Mouse (Mus musculus) cerebellum, adult 9-11 months (tissue): ENCODE results near the gene E130116L18Rik.
"Not testable (repeated sequence)": the region's sequence is repeated elsewhere in the genome, so short reads cannot be mapped to it uniquely, and the experiment has no call there.

ENCODE experiments used
- DNase-seq: peaks from one replicate; pipeline ENCODE4 v3.0.0; 2022

The E130116L18Rik gene

GRCm38 (mm10) chr5:25222752-25223702, at the start of gene E130116L18Rik:
E130116L18Rik (minus strand) TSS chr5:25223153.
- peak; percentile 91 for DNase-seq

- no peak for DNase-seq
Measured at GRCm38 (mm10) chr5:25268258-25268888, 45.4 kb upstream of the E130116L18Rik start.

GRCm38 (mm10) chr5:25262266-25262665, 39.3 kb upstream of the E130116L18Rik start:
- no peak for DNase-seq

- DNase-seq = no peak
Measured at GRCm38 (mm10) chr5:25261452-25261851, 38.5 kb upstream of the E130116L18Rik start.

- no peak for DNase-seq
Measured at GRCm38 (mm10) chr5:25256686-25257085, 33.7 kb upstream of the E130116L18Rik start.

- no peak for DNase-seq
Measured at GRCm38 (mm10) chr5:25254491-25254890, 31.5 kb upstream of the E130116L18Rik start.

- DNase-seq = no peak
Measured at GRCm38 (mm10) chr5:25252825-25253544, 30.0 kb upstream of the E130116L18Rik start.

GRCm38 (mm10) chr5:25252423-25252822, 29.5 kb upstream of the E130116L18Rik start:
- no peak for DNase-seq

GRCm38 (mm10) chr5:25247036-25247435, 24.1 kb upstream of the E130116L18Rik start:
- DNase-seq = no peak

- DNase-seq = no peak
Measured at GRCm38 (mm10) chr5:25246473-25246865, 23.5 kb upstream of the E130116L18Rik start.

GRCm38 (mm10) chr5:25245806-25246472, 23.0 kb upstream of the E130116L18Rik start:
- DNase-seq = no peak

GRCm38 (mm10) chr5:25243101-25243500, 20.1 kb upstream of the E130116L18Rik start:
- no peak for DNase-seq

GRCm38 (mm10) chr5:25224377-25224776, 1.4 kb upstream of the E130116L18Rik start:
- DNase-seq = not testable (repeated sequence)

- DNase-seq = no peak
Measured at GRCm38 (mm10) chr5:25221604-25222003, 1.3 kb downstream of the E130116L18Rik start, which contains the start of gene Galnt11. Galnt11 (plus strand) TSS chr5:25221904.

GRCm38 (mm10) chr5:25215006-25215405, 7.9 kb downstream of the E130116L18Rik start:
- DNase-seq = no peak

- DNase-seq = not testable (repeated sequence)
Measured at GRCm38 (mm10) chr5:25213216-25213615, 9.7 kb downstream of the E130116L18Rik start.

GRCm38 (mm10) chr5:25211872-25212271, 11.1 kb downstream of the E130116L18Rik start:
- no peak for DNase-seq

GRCm38 (mm10) chr5:25190521-25190920, 32.4 kb downstream of the E130116L18Rik start:
- DNase-seq = no peak

GRCm38 (mm10) chr5:25188802-25189201, 34.2 kb downstream of the E130116L18Rik start:
- no peak for DNase-seq

GRCm38 (mm10) chr5:25187727-25188126, 35.2 kb downstream of the E130116L18Rik start:
- DNase-seq = no peak

GRCm38 (mm10) chr5:25184594-25184993, 38.4 kb downstream of the E130116L18Rik start:
- DNase-seq = no peak

GRCm38 (mm10) chr5:25183595-25183994, 39.4 kb downstream of the E130116L18Rik start:
- no peak for DNase-seq
